Mouse (Mus musculus) neural tube, embryonic 13.5 days (tissue): Measurements from ENCODE around the gene Rgl3. TPM values are rescaled to one million over a fixed set of nuclear protein-coding genes. Genes with fewer than 3 reads are reported as not detected.

Source experiments
- ATAC-seq: fragments of 200-750 bp; cut with Nextera tagmentation; 2 replicates; pipeline ENCODE4 v1.8.0; 2017; ENCODE audit warnings: low read depth, mild to moderate bottlenecking, moderate TSS enrichment, moderate library complexity
- H3K27ac ChIP-seq: fragments of 300-500 bp; sonication (generic); replicated peaks from 2 replicates; pipeline ENCODE4 v1.5.1; 2015; ENCODE audit warnings: moderate library complexity, mild to moderate bottlenecking, inconsistent platforms
- H3K27me3 ChIP-seq: fragments of 300-500 bp; sonication (generic); 2 replicates; pipeline ENCODE4 v1.6.1; 2015; ENCODE audit warnings: mild to moderate bottlenecking, inconsistent platforms
- H3K36me3 ChIP-seq: fragments of 300-500 bp; sonication (generic); 2 replicates; pipeline ENCODE4 v1.6.1; 2015; ENCODE audit warnings: mild to moderate bottlenecking, inconsistent platforms
- H3K4me1 ChIP-seq: fragments of 300-500 bp; sonication (generic); replicated peaks from 2 replicates; pipeline ENCODE4 v1.6.1; 2015; ENCODE audit warnings: inconsistent platforms
- H3K4me2 ChIP-seq: fragments of 300-500 bp; sonication (generic); 2 replicates; pipeline ENCODE4 v1.6.1; 2015; ENCODE audit warnings: inconsistent platforms, mild to moderate bottlenecking, moderate library complexity
- H3K4me3 ChIP-seq: fragments of 300-500 bp; sonication (generic); 2 replicates; pipeline ENCODE4 v1.5.1; 2015; ENCODE audit warnings: mild to moderate bottlenecking, inconsistent platforms
- H3K9ac ChIP-seq: fragments of 300-500 bp; sonication (generic); 2 replicates; pipeline ENCODE4 v1.6.1; 2015; ENCODE audit warnings: moderate library complexity, mild to moderate bottlenecking, inconsistent platforms
- H3K9me3 ChIP-seq: fragments of 300-500 bp; sonication (generic); 2 replicates; pipeline ENCODE4 v1.6.1; 2016; ENCODE audit warnings: inconsistent platforms
- WGBS: fragments of 180-500 bp; shearing (Covaris S2); methylation state at CpG from one replicate; pipeline ENCODE4 v1.1.7; 2015; 5-methylcytosine and 5-hydroxymethylcytosine counted together
- polyA plus RNA-seq: library from polyadenylated mRNA; unstranded; fragments of >200 nt; fragmentation: Nextera tagmentation; extraction: Ambion mirVana; gene quantifications from 2 replicates; pipeline ENCODE4 v1.2.1, GENCODE M21; 2015

Gene Rgl3
- polyA plus RNA-seq, 1 experiment from 2014 or later = 1.9 TPM

DNA sequence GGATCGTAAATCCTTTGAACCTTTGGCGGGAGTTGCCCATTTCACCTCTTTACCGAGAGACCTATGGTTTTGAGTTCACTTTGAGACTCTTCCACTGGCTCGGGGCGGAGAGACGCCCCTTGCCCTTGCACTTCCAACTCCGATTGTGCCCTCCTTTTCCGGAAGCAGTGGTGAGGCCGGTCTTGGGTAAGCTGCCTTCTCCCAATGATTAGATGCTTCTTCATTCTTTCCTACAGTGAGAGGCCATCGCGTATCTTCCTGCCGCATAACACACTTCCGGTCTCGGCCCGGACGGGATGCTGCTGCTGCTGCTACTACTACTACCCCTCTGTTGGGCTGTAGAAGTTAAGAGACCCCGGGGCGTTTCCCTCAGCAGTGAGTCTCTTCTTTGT lies 13.9 kb upstream of the Rgl3 start:
- H3K4me3 ChIP-seq = peak overlapping the region; percentile 75
- peak overlapping the region; percentile 81 for H3K27ac ChIP-seq
- under 1% methylated on average over 18 of the region's 18 CpGs for WGBS
- H3K27me3 ChIP-seq = no peaks in the 10 kb centered on the region
- peak; percentile 37 for ATAC-seq
- peaks cover 44% of the 10 kb centered on the region for H3K36me3 ChIP-seq
- H3K4me1 ChIP-seq = peaks cover 50% of the 10 kb centered on the region
- H3K9ac ChIP-seq = peak overlapping the region; percentile 83
- H3K9me3 ChIP-seq = no peaks in the 10 kb centered on the region
- peak overlapping the region; percentile 94 for H3K4me2 ChIP-seq

DNA sequence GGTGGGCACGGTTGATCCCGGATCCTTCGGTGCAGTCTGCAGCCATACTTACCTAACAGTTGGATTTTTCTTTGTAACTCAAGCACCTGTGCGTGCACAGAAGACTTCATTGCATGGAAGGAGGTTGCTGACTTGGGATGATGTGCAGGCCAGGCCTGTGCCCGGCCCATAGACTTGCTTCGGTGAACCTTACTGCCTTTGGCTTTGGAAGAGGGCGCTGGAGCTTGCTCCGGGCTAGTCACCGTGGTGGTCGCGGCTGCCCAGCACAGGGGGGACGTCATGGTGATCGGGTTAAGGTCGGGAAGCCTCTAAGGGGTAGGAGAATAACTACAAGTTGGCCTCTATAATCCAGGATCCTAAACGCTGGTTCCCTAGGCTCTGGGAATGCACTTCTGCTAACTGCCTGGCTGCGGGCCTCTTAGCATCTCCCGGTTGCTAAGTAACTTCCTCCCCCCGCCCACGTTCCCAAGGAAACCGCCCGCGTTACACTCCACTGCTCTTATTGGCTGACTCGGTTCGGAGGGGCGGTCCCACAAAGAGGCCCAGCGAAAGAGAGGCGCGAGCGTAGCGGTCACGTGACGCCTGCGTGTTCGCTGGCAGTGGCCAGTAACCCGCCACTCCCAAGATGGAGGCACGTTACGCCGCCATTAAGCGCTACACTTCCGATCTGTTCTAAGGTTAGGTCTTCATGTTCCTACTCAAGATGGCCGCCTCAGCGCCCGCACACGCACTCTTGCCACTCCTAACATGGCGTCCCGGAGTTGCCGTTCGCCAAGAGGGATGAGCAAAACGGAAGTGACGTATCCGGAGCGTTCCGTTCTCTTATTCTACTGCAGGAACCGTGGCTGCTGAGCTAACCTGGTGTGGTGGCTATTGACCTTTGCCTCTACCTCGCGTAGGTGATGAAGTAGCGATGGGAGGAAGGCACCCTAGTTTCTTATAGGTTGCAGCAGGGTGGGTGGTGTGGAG lies 13.2 kb upstream of the Rgl3 start, which contains the start of the genes Ccdc151 and Prkcsh:
Gene Ccdc151, minus strand, starts transcription at position 441 of the 969 bp plus-strand sequence.
Gene Prkcsh, plus strand, starts transcription at position 613 of the 969 bp plus-strand sequence.
- Histone ChIP-seq H3K36me3 (peaks cover 37% of the 10 kb centered on the region), H3K4me3 (peak within 1 kb of the TSS; percentile 75), H3K4me1 (peaks cover 50% of the 10 kb centered on the region), H3K27ac (peak within 1 kb of the TSS; percentile 81), H3K4me2 (peak within 1 kb of the TSS; percentile 94), H3K9ac (peak within 1 kb of the TSS; percentile 83), H3K9me3 (no peaks in the 10 kb centered on the region), H3K27me3 (no peaks in the 10 kb centered on the region)
- WGBS = 6% methylated on average over 57 of the region's 57 CpGs
- peak; percentile 99 for ATAC-seq

DNA sequence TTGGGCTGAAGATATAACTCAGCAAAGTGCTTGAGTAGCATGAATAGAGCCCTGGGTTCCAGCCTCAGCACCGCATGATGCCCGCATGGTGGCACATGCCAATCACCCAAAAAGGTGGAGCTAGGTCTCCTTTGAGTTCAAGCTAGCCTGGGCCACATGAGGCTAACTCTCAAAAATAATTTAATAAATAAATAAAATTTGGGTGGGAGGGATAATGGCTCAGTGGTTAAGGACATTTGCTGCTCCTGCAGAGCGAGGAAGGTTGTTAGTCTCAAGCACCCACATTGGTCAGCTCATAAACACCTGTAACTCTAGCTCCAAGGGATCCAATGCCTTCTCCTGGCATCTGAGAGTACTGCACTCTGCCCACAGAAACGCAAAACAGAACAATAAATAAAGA lies 12.4 kb upstream of the Rgl3 start:
- Histone ChIP-seq H3K4me3 (peak overlapping the region; percentile 75; the same call in 1 of the 2 replicates), H3K36me3 (peaks cover 29% of the 10 kb centered on the region), H3K27me3 (no peaks in the 10 kb centered on the region), H3K9me3 (no peaks in the 10 kb centered on the region), H3K9ac (0 out of 2 replicates have a peak overlapping the region, but pooled peaks have one; percentile 43), H3K4me2 (peak overlapping the region; percentile 62), H3K4me1 (peaks cover 43% of the 10 kb centered on the region), H3K27ac (peak overlapping the region; percentile 77)
- WGBS = 84% methylated on average over 4 of the region's 4 CpGs
- no peak for ATAC-seq

DNA sequence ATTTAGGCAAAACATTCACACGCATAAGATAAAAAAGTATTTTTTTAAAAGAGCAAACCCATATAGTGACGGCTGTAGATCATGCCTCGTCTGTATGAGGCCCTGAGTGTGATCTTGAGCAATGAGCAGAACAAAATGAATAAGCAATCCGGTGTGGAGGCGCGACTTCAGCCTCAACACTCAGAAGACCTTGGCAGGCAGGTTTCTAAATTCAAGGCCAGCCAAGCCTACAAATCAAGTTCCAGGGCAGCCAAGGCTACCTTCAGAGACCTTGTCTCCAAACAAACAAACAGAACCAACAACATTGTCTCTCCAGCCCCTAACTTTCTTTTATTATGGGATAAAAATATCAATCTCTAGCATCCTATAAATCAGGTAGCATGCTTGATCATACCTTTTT lies 11.1 kb upstream of the Rgl3 start:
- Histone ChIP-seq H3K9ac (no peak overlapping the region), H3K27me3 (no peaks in the 10 kb centered on the region), H3K4me1 (peaks cover 29% of the 10 kb centered on the region), H3K36me3 (peaks cover 15% of the 10 kb centered on the region), H3K27ac (no peak overlapping the region), H3K4me3 (no peak overlapping the region), H3K9me3 (no peaks in the 10 kb centered on the region), H3K4me2 (no peak overlapping the region)
- ATAC-seq = no peak
- WGBS = 98% methylated on average over 6 of the region's 6 CpGs

DNA sequence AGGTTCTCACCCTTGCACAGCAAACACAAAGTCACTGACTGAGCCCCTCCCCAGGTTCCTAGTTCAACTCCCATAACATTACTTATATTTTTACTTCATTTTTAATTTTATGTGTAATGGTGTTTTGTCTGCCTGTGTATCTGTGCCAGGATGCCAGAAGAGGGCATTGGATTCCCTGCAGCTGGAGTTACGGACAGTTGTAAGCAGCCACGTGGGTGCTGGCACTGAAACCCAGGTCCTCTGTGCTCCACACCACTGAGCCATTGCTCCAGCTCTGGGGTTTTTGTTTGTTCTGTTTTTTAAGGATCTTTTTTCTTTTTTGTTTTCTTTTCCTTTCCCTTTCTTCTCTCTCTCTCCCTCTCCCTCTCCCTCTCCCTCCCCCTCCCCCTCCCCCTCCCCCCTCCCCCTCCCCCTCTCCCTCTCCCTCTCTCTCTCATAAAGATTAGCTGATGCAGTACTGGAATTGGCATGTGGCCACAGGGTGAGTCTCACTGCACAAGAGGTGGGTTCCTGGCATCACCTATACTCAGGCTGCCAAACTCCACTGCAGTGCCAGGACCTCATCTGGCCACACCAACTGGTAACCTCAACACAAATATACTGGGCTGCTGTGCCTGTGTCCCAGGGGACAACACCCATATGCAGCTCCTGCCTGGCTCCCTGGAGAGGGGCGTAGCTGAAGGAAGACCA lies 7.1 kb upstream of the Rgl3 start:
- H3K9ac ChIP-seq = no peak overlapping the region
- H3K27me3 ChIP-seq = peaks cover 15% of the 10 kb centered on the region
- no peak overlapping the region for H3K4me2 ChIP-seq
- H3K4me3 ChIP-seq = no peak overlapping the region
- 86% methylated on average over 3 of the region's 3 CpGs for WGBS
- H3K27ac ChIP-seq = no peak overlapping the region
- H3K9me3 ChIP-seq = no peaks in the 10 kb centered on the region
- no peaks in the 10 kb centered on the region for H3K4me1 ChIP-seq
- ATAC-seq = no peak
- H3K36me3 ChIP-seq = no peaks in the 10 kb centered on the region

DNA sequence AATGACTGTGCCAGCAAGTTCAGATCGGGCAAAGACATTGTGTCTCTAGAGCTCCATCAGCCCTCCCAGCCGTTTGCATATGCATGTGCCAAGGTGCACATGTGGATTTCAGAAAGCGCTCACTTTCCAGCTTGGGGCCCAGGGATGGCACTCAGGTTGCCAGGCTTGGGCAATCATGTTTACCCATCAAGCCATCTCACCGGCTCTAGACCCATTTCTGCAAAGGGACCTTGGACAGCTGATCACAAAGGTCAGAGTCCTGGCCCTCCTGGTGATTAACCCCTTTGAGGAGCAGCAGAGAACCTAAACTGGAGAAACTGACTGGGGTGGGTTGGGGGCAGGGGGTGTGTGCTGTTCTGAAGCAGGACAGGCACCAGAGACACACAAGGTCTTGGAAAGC lies 3.0 kb upstream of the Rgl3 start:
- H3K36me3 ChIP-seq = no peaks in the 10 kb centered on the region
- peaks cover 28% of the 10 kb centered on the region for H3K4me1 ChIP-seq
- no peak overlapping the region for H3K9ac ChIP-seq
- ATAC-seq = no peak
- H3K4me2 ChIP-seq = no peak overlapping the region
- no peak overlapping the region for H3K4me3 ChIP-seq
- 86% methylated on average over 4 of the region's 4 CpGs for WGBS
- no peak overlapping the region for H3K27ac ChIP-seq
- no peaks in the 10 kb centered on the region for H3K9me3 ChIP-seq
- H3K27me3 ChIP-seq = peaks cover 56% of the 10 kb centered on the region

DNA sequence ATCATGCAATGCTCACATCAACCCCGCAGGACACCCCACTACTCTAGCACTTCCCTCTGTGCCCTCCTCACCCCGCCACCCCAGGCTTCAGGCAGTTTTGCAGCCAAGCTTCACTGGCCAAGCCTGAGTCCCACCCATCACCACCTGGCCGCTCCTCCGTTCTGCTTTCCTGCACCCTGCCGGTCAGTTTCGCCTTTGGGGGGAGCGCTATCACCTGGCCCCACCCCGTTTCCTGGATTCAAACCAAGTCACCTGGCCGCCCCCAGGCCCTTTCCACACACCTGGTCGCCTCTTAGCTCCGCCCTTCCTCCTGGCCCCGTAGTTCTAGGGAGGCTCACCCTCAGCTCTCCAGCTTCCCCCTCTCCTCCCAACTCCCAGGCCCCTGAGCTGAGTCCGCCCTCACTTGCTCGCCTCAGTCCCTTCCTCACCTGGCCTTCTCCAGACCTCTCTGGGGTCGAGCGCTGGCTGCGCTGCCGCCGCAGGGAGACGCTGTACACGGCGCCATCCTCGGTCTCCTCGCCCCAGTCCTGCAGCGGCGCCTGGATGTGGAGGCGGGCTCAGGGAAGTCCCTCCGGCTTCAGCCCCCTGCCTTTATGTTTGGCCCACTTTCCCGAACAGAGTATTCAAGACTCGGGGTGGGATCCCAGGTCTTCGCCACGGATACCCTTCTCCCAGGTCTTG lies 685 bp downstream of the Rgl3 start:
- peaks cover 68% of the 10 kb centered on the region for H3K27me3 ChIP-seq
- H3K36me3 ChIP-seq = no peaks in the 10 kb centered on the region
- H3K4me2 ChIP-seq = peak overlapping the region; percentile 64
- no peak overlapping the region for H3K27ac ChIP-seq
- WGBS = under 1% methylated on average over 32 of the region's 32 CpGs
- 0 out of 2 replicates have a peak, but pooled peaks have one; percentile 20 for ATAC-seq
- peak overlapping the region; percentile 60 for H3K9ac ChIP-seq
- no peaks in the 10 kb centered on the region for H3K9me3 ChIP-seq
- H3K4me3 ChIP-seq = peak overlapping the region; percentile 32
- H3K4me1 ChIP-seq = peaks cover 28% of the 10 kb centered on the region

DNA sequence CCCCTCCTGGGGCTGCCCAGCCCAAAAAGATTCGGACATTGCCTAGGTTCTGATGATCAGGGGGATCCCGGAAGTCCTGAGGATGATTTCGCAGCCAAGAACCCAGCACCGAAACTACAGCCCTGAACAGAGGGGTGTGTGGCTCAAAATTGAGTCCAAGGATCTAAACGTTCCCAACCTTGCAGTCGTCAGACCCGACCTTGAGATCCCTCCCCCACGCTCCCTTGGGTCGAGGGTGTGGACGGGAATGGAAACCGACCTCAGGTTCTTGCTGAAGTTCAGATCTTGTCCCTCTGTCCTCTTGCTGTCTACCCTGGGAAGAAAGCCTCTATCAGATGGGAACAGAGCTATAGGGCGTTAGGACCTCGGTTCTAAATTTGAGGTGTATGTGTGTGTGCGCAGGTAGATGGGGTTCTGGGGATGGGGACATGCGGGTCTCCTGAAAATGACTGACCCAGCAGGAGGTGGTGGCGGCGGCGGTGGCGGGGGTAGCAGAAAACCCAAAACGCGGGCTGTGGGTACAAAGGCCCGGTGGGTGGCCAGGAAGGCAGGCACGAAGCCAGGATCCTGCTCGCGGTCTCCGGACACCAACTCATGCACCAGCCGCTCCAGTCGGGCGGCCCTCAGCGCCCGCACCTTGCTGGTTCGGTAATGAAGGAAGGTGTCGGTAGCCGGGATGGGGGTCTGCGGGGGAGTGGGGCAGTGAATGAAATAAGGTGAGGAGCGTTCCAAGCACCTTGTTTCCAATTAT lies 1.5 kb downstream of the Rgl3 start:
- peak overlapping the region; percentile 64 for H3K4me2 ChIP-seq
- H3K36me3 ChIP-seq = no peaks in the 10 kb centered on the region
- peak overlapping the region; percentile 32 for H3K4me3 ChIP-seq
- H3K27ac ChIP-seq = no peak overlapping the region
- WGBS = 9% methylated on average over 36 of the region's 36 CpGs
- H3K9ac ChIP-seq = peak overlapping the region; percentile 60; the same call in 1 of the 2 replicates
- no peak for ATAC-seq
- peaks cover 68% of the 10 kb centered on the region for H3K27me3 ChIP-seq
- H3K4me1 ChIP-seq = peaks cover 28% of the 10 kb centered on the region
- H3K9me3 ChIP-seq = no peaks in the 10 kb centered on the region

DNA sequence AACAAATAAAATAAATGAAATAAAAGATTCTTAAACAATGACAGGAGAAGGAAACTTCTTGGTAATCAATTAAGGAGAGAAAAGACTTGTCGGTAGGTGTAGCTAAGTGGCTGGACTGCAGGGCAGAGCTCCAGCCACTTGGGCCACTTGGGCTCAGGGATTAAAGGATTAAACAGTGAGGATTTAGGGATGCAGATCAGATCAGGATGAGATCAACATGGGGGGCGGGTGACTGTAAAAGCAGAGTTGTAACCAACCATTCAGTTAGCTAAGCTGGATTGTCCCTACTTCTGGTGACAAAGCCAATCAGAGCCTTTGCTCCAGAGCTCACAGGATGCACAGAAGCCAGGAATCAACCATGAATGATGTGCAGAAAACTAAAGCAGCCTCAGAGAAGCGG lies 5.3 kb downstream of the Rgl3 start:
- Histone ChIP-seq H3K9me3 (no peaks in the 10 kb centered on the region), H3K4me2 (no peak overlapping the region), H3K27me3 (peaks cover 29% of the 10 kb centered on the region), H3K9ac (no peak overlapping the region), H3K27ac (no peak overlapping the region), H3K4me1 (peaks cover 12% of the 10 kb centered on the region), H3K4me3 (no peak overlapping the region), H3K36me3 (no peaks in the 10 kb centered on the region)
- ATAC-seq = no peak
- 22% methylated on average over 3 of the region's 3 CpGs for WGBS

DNA sequence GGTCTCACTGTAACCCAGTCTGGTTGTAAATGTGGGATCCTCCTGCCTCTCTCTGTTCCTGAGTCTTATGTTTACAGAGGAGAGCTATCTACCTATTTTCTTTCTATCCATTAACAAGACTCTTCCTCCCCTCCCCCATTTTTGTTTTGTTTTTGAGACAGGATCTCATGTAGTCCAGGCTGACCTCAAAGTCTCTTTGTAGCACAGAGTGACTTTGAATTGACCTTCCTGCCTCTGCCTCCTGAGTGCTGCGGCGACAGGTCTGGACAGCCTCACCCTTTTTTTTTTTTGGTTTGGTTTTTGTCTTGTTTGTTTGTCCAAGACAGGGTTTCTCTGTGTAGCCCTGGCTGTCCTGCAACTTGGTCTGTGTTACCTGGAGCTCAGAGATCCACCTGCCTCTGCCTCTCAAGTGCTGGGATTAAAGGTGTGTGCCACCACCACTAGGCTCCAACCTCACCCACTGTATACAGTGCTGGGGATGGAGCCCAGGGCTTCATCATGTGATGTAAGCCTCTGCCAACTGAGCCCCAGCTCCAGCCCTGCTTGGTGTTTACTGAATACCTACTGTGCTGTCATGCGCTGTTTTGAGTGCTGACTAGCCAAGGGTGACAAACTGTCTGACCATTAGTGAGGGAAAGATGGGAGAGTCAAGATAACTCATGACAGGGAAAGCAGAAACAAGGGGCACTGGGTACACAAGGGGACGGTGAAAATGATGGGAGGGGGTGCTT lies 10.7 kb downstream of the Rgl3 start:
- ATAC-seq = no peak

DNA sequence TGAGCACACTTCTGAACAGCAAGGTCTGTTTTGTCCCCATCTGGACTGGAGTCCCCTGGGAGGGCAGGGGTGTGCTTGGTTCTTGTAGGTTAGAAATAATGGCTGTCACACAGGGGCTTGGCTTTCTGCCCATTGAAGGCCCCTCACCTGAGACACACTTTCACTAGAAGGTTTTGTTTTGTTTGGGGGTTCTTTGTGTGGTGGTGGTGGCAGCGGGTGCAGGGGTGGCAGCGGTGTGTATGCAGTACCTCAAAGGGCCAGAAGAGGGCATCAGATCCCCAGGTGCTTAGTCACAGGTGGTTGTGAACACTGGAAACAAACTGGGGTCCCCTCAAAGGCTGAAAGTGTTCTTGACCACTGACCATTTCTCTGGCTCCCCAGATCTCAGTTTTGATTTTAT lies 11.3 kb downstream of the Rgl3 start:
- H3K9ac ChIP-seq = no peak overlapping the region
- no peaks in the 10 kb centered on the region for H3K36me3 ChIP-seq
- H3K27ac ChIP-seq = no peak overlapping the region
- no peak overlapping the region for H3K4me2 ChIP-seq
- no peak for ATAC-seq
- no peaks in the 10 kb centered on the region for H3K27me3 ChIP-seq
- H3K9me3 ChIP-seq = no peaks in the 10 kb centered on the region
- H3K4me1 ChIP-seq = no peaks in the 10 kb centered on the region
- no peak overlapping the region for H3K4me3 ChIP-seq
- WGBS = 22% methylated on average over 2 of the region's 2 CpGs

More for the DNA sequence above, 10.7 kb downstream of the Rgl3 start:
- Histone ChIP-seq H3K9me3 (no peaks in the 10 kb centered on the region), H3K4me2 (no peak overlapping the region), H3K9ac (no peak overlapping the region), H3K4me3 (no peak overlapping the region), H3K36me3 (no peaks in the 10 kb centered on the region), H3K27me3 (no peaks in the 10 kb centered on the region), H3K4me1 (no peaks in the 10 kb centered on the region), H3K27ac (no peak overlapping the region)
- 88% methylated on average over 4 of the region's 4 CpGs for WGBS
